Mouse (Mus musculus) c-Kit-positive CD71-positive TER-119-negative erythroid progenitor cells, embryonic 14.5 days (primary cell): ENCODE results near the gene Slc46a3.

Experiments
- DNase-seq: peaks from one replicate; pipeline ENCODE4 v3.0.0-alpha.2; 2013; ENCODE audit warnings: low read depth

The Slc46a3 gene

DNA sequence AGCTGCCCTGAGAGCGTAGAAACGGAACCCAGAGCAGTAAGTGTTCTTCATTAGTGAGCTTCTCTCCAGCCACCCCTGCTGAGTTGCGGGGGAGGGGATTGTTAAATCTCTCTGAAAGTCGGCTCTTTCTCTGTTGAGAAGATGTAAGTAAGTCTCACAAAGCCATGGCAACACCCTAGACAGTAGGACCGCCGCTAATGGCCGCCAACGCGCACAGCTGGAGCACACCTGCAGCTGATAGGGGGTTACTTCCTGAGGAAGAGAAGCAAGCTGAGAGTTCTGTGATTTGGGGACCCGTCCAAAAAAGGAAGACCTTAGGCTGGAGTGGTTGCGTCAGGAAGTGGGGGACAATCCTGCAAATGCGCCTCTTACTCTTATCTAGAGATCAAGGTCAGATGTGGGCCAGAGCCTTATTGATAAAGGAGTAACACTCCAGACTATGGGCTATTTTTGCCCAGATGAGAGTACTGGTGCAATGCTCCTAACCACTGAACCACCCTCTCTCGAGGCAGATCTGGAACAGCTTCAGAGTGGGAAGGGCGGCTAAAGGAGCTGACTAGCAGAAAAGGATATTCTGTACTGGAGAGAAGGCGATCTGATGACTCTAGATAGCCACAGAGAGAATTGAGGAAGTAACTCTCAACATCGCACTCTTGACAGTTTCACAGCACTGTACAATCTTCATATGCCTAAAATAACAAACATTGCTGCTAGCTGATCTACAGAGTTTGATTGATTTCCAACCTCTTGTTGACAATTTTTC is 1.0 kb upstream of the Slc46a3 start:
- DNase-seq, result no peak

DNA sequence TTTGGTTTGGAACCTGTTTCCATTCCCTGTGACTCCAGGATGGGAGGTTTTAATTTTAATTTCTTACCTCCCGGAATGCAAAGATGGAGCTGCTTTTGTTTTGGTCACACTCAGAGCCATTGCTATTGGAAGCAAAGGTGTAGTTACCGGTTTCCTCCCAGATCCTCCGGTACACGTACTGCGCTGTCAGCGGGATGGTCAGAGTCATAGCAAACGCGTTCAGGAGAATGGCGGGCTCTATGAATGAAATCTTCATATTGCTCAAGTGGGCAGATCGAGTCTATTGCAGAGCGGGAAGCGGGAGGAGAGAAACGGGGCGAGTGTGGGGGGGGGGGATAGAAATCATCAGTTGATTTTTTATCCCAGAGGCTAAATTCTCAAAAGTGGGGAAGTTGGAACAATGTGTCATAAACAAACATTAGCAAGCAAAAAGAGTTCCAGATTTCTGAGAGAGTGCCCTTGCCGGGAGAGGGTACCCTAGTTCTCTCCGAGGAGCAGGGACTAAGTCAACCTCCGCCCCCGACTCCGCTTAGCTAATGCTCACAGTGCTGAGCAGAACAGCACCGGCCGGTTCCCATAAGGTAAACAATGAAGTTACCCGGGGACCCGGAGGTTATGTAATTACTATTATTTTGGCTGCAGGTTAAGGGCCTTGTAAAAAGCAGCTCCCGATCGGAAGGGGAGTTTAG is 705 bp downstream of the Slc46a3 start:
- no peak for DNase-seq

GRCm38 (mm10) chr5:147893143-147893542 is 1.5 kb downstream of the Slc46a3 start:
- DNase-seq, result peak; percentile 57

DNA sequence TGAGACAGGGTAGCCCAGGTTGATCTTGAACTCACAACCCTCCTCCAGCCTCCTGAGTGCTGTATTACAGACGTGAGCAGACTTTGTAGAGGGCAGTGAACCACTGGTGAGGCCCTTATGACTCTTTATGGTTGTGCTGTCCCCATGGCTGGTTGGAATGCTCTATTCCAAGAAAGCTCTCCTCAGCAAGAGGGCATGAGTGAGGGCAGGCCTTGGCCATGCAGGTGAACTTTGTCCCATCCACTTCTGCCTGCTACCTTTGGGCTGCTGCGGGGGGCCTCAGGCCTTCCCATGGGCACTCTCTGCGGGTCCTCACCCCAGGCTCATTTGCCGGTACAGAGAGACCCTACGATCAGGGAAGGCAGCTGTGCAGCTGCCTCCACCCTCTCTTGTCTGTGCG is 1.9 kb downstream of the Slc46a3 start:
- DNase-seq, result no peak

DNA sequence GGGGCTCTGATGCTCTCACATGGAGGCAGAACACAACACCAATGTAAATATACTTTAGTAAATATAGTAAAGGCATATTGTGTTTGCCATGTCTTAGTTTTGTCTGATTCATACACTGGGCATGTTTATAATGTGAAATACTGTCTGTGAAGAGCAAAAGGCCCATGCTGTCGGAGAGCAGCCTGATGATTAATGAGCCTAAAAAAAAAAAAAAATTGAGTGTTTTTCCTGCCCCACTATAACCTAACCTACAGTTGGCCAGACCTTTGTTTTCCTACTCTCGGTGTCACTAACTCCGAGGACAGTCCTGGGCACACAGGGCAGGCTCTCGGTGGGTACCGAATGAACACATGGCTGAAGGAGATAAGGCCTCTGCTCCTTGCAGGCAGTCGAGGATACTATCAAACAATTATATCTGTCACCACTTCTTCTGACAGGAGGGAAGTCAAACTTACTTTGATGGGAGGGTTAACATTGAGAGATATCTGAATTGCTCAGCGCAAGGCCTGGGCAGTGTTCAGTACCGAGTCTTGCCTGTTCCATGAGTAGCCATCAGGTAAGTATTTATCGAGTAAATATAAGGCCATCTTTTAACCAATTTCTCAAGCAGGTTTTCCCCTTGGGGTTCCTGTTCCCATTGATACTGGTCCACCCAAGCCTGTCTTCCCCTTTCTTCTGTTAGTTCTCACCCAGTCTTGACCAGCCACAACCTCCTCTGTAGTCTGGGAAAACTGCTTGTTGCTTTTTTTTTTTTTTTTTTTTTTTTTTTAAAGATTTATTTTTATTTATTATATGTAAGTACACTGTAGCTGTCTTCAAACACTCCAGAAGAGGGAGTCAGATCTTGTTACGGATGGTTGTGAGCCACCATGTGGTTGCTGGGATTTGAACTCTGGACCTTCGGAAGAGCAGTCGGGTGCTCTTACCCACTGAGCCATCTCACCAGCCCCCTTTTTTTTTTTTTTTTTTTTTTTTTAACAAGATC is 6.0 kb downstream of the Slc46a3 start:
- peak; percentile 62 for DNase-seq

DNA sequence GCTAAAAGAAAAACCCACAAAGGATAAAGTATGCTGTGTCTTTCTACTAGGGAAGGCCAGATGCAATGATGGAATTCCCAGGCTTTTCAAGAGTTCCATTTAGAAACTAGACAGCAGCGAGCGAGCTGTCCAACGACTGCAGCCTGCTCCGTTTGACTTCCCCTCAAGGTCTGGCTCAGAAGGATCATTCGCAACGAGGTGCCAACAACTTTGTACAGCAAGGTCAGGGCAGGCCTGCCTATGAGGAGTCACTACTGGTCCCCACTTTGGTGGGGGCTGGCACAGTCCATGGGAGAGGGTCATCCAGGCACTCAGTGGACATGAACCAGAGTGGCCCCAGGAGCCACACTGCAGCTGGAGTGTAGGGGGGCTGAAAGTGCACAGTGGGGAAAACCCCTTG is 11.0 kb downstream of the Slc46a3 start:
- DNase-seq, result no peak

DNA sequence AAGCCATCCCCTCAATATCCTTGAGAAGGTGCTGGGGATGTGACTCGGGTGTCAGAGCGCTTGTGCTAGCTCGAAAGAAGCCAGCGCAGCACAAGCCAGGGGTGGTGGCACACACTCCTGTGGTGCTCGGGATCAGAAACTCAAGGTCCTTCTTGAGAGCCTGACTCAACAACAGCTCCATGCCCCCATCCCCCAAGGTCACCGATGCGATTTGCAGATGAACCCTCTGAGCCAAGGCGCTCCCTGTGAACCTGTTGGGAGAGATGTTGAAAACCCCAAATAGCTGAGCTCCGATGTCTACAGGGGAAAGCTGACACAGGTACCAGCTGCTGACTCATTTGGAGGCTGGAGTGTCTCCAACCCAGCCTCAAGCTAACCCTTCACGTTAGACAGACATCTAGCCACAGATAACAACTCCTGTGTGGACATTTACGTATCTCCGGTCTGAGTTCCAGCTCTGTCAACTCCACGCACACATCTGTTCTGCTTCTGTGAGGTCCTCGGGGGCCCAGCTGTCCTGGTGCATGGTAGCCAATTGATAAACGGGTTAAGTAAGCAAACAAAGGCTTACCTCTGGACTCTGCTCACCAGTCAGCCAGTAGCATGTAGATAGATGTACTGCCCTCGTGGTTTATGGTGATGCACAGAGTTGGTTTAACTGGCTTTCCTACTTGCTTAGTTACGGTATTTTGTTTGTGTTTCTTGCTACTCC is 14.5 kb downstream of the Slc46a3 start:
- DNase-seq, result no peak

DNA sequence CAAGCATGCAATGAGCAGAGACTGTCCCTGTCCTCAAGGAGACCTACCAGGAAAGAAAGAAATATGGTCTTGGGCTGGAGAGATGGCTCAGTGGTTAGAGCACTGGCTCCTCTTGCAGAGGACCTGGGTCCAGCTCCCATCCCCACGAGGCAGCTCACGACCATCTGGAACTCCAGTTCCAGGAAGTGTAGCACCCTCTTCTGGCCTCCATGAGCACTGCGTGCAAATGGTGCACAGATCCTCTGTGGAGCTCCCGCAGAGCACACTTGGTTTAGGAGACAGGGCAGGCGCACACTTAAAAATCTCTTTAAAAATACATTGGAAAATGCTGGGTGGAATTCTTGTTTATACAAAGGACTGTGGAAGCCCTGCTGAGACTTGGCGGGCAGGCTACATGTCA is 17.1 kb downstream of the Slc46a3 start:
- no peak for DNase-seq

GRCm38 (mm10) chr5:147875210-147875609 is 19.4 kb downstream of the Slc46a3 start:
- no peak for DNase-seq

DNA sequence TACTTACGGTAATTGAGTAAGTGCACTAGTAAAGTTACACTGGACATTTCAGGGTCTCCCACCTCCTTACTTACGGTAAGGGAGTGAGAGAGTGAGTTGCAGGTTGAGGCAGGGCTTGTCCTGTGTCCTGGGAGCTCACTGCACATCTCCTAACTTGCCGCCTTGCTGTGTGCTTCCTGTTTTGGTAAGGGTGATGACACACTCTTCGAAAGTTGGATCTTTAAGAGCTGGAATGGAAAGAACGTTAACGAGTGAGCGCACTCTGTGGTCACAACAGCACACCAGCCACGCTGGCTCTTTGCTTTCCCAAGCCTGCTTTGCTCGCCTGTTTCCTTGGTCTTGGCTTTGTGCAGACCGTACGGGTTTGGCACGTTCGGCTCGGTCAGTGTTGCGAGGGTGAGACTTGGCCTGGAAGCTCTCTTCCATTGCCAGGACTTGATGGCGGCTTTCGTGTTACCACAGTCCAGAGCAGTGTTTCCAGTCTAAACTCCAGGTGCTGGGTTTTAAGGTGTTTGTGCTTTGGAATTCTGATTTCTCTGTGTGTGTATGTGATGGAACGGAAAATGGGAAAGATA is 20.0 kb downstream of the Slc46a3 start:
- no peak for DNase-seq

- DNase-seq, result no peak
These were observed 23.4 kb downstream of the Slc46a3 start for GRCm38 (mm10) chr5:147871091-147871820.

GRCm38 (mm10) chr5:147870296-147870695 is 24.3 kb downstream of the Slc46a3 start:
- no peak for DNase-seq

DNA sequence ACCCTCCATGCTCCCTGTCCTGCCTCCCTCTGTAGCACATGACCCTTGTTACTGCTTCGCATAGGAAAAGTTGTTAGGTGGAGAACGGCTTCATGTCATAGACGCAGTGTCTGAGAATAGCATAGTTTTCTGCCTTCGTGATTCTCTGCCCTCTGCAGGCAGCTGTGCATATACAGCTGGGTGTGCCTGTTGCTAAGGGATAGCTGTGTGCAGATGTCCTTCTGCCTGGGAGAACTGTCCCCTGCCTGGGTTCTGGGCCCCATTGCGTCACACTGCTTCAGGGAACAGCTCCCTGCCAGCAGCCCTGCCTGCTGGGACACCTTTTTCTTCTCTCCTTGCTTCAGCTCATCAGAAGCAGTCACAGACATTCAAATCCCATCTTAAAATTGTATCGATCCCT is 25.0 kb downstream of the Slc46a3 start:
- DNase-seq, result no peak

DNA sequence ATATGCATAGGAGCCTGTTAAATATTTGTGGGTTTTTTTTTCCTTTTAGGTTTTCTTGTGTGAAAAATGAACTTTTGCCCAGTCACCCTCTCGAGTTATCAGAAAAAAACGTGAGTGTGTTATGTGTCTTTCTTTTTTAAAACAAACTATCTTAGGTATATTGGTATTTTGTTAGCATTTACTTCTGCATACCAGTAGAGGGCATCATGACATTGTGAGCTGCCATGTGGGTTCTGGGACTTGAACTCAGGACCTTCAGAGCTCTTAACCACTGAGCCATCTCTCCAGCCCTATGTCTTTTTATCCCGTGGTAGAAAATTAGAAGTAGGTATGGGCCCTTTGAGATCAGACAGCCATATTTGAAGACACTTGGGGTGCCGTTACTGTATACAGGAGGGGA is 25.9 kb downstream of the Slc46a3 start:
- no peak for DNase-seq

DNA sequence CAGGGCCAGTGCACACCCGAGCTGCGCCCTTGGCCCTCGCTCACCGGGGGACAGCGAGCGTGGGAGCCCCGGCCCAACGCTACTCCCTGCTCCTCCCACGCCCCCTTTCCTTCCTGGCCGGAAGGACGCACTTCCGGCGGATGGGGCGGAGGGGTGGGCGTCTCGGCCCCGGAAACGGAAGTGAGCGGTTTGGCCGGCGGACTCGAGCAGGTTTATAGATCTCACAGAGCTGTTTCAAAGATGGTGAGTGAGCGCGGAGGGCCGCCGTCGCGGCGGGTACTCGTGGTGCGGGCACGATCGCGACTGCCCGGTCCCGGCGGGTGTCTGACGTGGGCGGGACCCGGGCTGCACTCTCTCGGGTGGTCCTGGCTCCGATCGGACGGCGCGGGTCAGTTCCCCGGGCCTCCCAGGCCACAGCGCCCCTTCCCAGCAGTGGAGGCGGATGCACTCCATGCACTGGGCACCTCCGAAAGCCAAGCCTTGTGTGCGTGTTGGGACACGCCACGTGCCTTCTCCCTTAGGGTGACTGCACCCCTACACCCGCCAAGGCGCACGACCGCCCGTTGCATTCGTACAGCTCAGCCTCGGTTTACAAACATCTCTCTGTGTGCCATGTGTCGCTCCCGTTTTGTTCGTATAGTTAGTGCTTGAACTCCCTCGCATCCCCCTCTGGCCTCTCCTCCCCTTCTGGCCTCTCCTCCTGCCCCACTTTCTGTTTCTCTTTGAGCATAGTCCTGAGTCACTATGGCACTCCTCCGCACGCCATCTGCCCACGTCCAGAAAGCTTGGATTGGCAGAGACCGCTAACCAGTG is 34.0 kb downstream of the Slc46a3 start, which contains the start of gene Pomp:
Gene Pomp, plus strand, starts transcription at position 13 of the 813 bp plus-strand sequence.
- peak; percentile 76 for DNase-seq

GRCm38 (mm10) chr5:147860076-147860448 is 34.6 kb downstream of the Slc46a3 start:
- DNase-seq, result no peak

- DNase-seq, result no peak
These were observed 44.4 kb downstream of the Slc46a3 start for GRCm38 (mm10) chr5:147850194-147850593.

GRCm38 (mm10) chr5:147848164-147848863 is 46.3 kb downstream of the Slc46a3 start:
- DNase-seq, result peak; percentile 38

DNA sequence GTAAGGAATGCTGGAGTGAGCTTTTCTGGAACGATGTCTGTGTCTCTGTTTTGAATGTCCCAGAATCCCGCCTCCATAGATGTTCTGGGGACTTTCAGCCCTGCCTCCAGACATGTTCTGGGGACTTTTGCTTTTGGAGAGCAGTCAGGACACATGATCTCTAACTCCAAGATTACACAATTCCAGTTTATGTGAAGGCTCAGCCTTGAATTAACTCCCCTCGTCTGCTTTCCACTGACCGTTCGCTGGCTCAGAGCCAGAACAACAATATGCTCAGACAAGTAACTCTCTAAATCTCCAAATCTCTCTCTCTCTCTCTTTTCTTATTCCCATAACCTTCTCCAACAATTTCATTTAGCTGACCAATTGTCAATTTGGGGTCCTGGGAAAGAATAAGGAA is 47.3 kb downstream of the Slc46a3 start:
- DNase-seq, result no peak
